Mouse (Mus musculus) naive thymus-derived CD4-positive, alpha-beta T cell, adult 5 months (primary cell): ENCODE results near the gene Map3k6. TPM values are rescaled to one million over a fixed set of nuclear protein-coding genes. Genes with fewer than 3 reads are reported as not detected.

Experiments
- polyA plus RNA-seq: library from polyadenylated mRNA; unstranded; fragments of 100-300 nt; shearing (Covaris generic); gene quantifications from one replicate; pipeline ENCODE4 v1.2.1, GENCODE M21; 2017

Map3k6 gene
- not detected for polyA plus RNA-seq

DNA sequence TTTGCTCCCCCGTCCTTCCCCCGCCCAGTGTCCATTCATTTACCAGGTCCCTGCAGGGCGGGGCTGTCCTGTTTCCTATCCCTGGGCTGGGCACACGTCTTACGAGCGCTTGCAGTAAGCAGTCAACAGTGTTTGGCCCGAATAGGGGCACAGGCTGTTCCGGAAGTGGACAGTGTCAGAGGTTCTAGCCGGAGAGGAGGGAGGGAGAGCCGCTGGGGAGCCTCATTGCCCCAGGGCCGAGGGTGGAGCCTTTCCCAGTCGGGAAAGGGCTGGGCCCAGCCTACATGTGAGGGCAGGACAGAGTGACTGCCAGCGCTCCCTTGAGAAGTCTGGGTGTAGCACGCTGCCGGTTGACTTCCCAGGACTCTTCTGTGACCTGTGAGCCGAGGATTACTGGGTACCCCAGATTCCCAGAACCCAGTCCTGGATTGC, at the start of gene Map3k6:
Gene Map3k6 (plus strand): TSS at position 329 of the 432 bp plus-strand sequence.

DNA sequence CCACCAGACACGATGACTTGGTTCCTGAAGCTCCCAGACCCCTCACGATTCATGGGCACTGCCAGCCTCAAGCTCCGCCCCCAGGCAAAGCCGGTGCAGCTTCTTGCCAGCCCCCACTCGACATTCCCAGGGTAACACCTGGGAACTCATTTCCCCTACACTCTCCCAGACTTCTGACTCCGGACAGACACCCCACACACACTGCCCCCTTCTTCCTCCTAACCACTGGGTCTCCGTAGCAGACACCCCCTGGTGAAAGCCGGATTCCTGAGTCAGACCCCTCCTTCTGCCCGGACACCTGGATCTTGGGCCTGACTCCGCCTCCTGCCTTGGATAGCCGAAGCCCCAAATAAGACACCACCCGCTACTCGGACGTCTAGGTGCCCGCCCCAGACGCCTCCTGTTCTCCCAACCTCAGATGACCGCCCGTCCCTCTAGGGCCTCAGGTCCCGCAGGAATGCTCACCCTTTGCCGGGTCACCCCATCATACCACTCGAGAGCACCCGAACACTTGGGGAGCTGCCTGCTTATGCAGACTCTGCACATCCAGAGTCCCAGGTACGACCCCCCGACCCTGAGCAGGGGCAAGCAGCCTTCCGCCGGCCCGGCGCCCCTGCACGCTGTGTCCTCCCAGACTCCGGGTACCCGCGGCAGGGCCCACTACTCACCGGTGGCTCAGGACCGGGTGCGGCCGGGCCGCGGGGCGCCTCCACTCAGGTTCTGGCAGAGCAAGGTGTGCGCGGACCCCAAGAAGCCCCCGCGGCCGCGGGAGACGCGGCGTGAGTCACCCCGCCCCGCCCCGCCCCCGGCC, 28.7 kb upstream of the Map3k6 start, which contains the start of the genes Cd164l2 and Gpr3:
Gene Cd164l2 (plus strand): TSS at position 381 of the 811 bp plus-strand sequence.
Gene Gpr3 (minus strand): TSS at position 786 of the 811 bp plus-strand sequence.

DNA sequence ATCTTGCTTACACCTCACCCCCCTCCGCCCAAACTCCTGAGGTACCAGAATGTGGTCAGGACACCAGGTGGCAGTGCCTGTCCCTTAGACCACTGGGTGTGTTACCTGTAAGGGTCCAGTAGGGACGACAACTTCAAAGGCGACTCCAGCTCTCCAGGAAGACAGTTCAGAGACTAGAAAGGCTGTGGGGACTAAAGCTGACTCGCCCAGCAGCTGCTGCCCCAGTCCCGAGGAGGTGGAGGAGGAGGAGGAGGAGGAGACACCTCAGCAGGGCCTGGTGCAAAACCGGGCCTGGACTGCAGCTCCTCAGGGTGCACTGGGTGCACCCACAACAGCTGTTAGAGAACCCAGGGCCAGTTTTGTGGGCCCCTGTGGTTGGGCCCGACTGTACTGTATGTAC, 22.3 kb downstream of the Map3k6 start, which contains the start of gene Sytl1:
Gene Sytl1 (minus strand): TSS at position 232 of the 400 bp plus-strand sequence.

GRCm38 (mm10) chr4:133277104-133278026, 36.7 kb downstream of the Map3k6 start, which contains the start of gene Tmem222:
Gene Tmem222 (minus strand): TSS chr4:133277792.

Other genes starting within 250 kb of the Map3k6 start
- gene Ahdc1, start 229.6 kb upstream of the Map3k6 start, polyA plus RNA-seq, result 9.2 TPM
- gene Wasf2, start 110.3 kb upstream of the Map3k6 start, polyA plus RNA-seq, result 120 TPM
- not detected for gene Cd164l2, start 28.7 kb upstream of the Map3k6 start, polyA plus RNA-seq
- not detected for gene Gpr3, start 28.3 kb upstream of the Map3k6 start, polyA plus RNA-seq
- 18.9 TPM for gene Sytl1, start 22.3 kb downstream of the Map3k6 start, polyA plus RNA-seq
- 64.7 TPM for gene Tmem222, start 37.0 kb downstream of the Map3k6 start, polyA plus RNA-seq
- gene Wdtc1, start 112.7 kb downstream of the Map3k6 start, polyA plus RNA-seq, result 7.5 TPM
- gene Slc9a1, start 128.9 kb downstream of the Map3k6 start, polyA plus RNA-seq, result 25.3 TPM
- gene Tent5b, start 239.3 kb downstream of the Map3k6 start, polyA plus RNA-seq, result not detected